Mouse (Mus musculus): Measurements from ENCODE around the gene Glud1. TPM values are rescaled to one million over a fixed set of nuclear protein-coding genes. Genes with fewer than 3 reads are reported as not detected.
A peak's percentile ranks its signal among the peaks of the same experiment; 100 is the strongest.
"Not testable (repeated sequence)": the region's sequence is repeated elsewhere in the genome, so short reads cannot be mapped to it uniquely, and the experiment has no call there.

Gene Glud1
- polyA plus RNA-seq, 1 experiment from 2014 or later = 134 TPM

DNA sequence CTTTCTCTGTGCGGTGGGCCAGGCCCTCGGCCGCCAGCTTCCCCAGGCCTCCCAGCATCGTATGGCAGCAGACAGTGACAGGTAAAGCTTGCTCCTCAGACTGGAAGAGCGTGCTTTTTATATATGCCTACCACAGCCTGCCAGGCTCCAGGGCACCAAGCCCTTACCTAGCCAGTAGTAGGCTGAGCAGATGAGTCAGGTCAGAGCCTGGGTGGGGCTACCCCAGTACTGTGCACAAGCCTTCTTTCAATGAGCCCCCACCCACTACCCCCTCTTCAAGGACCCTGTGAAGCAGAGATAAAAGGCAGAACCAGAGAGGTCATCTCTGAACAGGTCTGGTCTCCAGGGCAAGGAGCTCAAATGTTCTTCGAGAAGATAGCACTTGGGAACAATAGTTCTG is 44.8 kb downstream of the Glud1 start, which contains the start of gene Fam25c:
Fam25c (minus strand) TSS at position 133 of the 400 bp plus-strand sequence.
- no peaks in the 10 kb centered on the region for H3K4me1 ChIP-seq
- no peak within 1 kb of the TSS for H3K9ac ChIP-seq (replicated peaks)
- no peak within 1 kb of the TSS for H3K27ac ChIP-seq (replicated peaks)
- H3K9me3 ChIP-seq (replicated peaks) = no peaks in the 10 kb centered on the region
- 91% methylated on average over 6 of the region's 6 CpGs for WGBS
- no peaks in the 10 kb centered on the region for H3K27me3 ChIP-seq (replicated peaks)
- no peak for ATAC-seq (ENCODE audit: low FRiP score)
- H3K4me3 ChIP-seq (replicated peaks) = no peak within 1 kb of the TSS
- no peaks in the 10 kb centered on the region for H3K36me3 ChIP-seq
- no peak within 1 kb of the TSS for H3K4me2 ChIP-seq

DNA sequence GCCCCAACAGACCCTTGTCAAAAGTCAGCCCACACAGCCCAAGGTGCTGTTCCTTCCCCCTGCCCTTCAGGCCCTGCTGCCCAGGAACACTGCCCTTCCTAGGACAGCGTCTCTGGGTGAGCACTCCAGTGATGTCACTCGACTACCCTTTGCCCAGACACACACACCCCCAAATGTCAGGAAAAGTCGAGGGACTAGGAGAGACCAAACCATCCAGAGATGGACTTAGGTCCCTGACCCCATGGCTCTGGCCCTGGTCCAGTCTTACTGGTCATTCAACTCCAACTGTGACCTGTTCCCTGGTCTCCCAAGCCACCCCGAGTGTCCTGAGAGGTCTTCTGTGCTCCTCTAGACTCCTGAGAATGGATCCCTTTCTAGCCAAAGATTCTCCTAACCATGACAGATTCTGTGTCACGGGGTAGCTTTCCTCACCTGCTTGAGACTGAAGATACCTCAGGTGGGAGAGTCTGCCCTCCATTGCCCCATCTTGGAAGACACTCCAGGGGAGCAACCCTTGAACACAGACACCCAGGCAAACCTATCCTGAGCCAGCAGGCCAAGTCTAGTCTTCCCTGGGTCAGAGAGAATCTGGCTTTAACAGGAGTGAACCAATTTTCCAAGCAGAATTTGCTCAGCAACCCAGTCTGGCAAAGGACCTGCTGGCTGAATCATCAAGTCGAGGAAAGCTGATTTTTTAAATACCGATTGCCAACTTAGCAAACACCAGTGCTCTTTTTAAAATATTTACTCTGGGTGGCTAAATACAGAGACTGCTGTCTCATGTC is 47.3 kb downstream of the Glud1 start:
- no peak overlapping the region for H3K4me2 ChIP-seq
- H3K27me3 ChIP-seq (replicated peaks) = no peaks in the 10 kb centered on the region
- H3K9me3 ChIP-seq (replicated peaks) = no peaks in the 10 kb centered on the region
- no peak overlapping the region for H3K9ac ChIP-seq (replicated peaks)
- no peaks in the 10 kb centered on the region for H3K36me3 ChIP-seq
- no peak overlapping the region for H3K4me3 ChIP-seq (replicated peaks)
- H3K4me1 ChIP-seq = peaks cover under 1% of the 10 kb centered on the region; the same call in 1 of the 2 replicates
- H3K27ac ChIP-seq (replicated peaks) = no peak overlapping the region
- 81% methylated on average over 7 of the region's 7 CpGs for WGBS
- no peak for ATAC-seq (ENCODE audit: low FRiP score)

DNA sequence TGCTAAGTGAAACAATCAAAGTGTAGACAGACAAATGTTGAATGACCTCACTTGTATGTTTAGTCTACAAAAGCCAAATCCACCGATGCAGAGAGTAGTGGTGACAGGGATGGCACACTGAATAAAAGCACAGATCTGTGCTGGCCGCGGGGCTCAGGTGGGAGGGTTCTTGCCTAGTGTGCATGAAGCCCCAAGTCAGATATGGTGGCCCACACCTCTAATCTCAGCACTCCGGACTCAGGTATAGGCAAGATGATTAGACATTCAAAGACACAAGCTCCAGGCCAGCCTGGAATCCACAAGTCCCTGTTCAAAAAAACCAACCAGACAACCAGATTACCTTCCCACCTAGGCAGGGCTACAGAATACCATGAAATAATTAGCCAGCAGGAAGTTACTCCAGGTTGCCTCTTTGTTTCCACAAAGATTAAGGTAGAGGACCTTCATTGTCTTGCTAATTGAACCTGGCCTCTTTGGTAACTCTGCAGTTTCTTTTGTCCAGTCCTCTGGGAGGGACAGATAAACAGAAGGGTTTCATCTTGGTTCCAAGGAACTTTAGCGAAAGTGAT is 49.2 kb downstream of the Glud1 start:
- H3K4me3 ChIP-seq (replicated peaks) = no peak overlapping the region
- no peaks in the 10 kb centered on the region for H3K27me3 ChIP-seq (replicated peaks)
- no peak overlapping the region for H3K27ac ChIP-seq (replicated peaks)
- 62% methylated on average over 5 of the region's 5 CpGs for WGBS
- no peak overlapping the region for H3K4me2 ChIP-seq
- no peak overlapping the region for H3K9ac ChIP-seq (replicated peaks)
- H3K9me3 ChIP-seq (replicated peaks) = no peaks in the 10 kb centered on the region
- ATAC-seq (ENCODE audit: low FRiP score) = no peak
- no peaks in the 10 kb centered on the region for H3K36me3 ChIP-seq
- peaks cover 16% of the 10 kb centered on the region for H3K4me1 ChIP-seq

- Histone ChIP-seq H3K36me3 (no peaks in the 10 kb centered on the region), H3K4me1 (peaks cover 16% of the 10 kb centered on the region), H3K27ac (replicated peaks) (no peak overlapping the region), H3K4me2 (no peak overlapping the region), H3K9me3 (replicated peaks) (no peaks in the 10 kb centered on the region), H3K4me3 (replicated peaks) (no peak overlapping the region), H3K27me3 (replicated peaks) (no peaks in the 10 kb centered on the region), H3K9ac (replicated peaks) (no peak overlapping the region)
- WGBS = 55% methylated on average over 6 of the region's 6 CpGs
- ATAC-seq (ENCODE audit: low FRiP score) = no peak
Measured at GRCm38 (mm10) chr14:34360251-34360650, 49.7 kb downstream of the Glud1 start.

DNA sequence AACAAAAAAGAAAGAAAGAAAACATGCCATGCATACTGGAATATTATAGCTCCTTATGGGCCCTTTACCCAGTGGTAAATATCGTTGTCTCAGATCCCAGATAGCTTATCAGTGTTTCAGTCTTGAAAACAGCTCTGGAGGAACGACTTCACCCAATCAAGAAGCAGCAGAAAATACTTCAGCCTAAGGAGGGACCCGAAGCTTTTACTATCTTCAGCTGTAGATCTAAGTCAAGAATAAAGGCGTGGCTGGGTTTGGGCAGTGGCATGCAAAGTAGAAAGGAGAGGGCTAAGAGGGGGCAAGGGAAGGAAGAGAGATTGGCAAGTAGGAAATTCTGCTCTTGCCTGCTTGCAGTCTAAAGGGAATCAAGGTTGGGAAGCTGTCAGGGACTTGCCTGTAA is 51.6 kb downstream of the Glud1 start:
- no peaks in the 10 kb centered on the region for H3K36me3 ChIP-seq
- H3K9ac ChIP-seq (replicated peaks) = no peak overlapping the region
- no peak overlapping the region for H3K4me2 ChIP-seq
- no peak overlapping the region for H3K4me3 ChIP-seq (replicated peaks)
- no peaks in the 10 kb centered on the region for H3K9me3 ChIP-seq (replicated peaks)
- H3K27ac ChIP-seq (replicated peaks) = no peak overlapping the region
- peaks cover 16% of the 10 kb centered on the region for H3K4me1 ChIP-seq
- WGBS = 77% methylated on average over 4 of the region's 4 CpGs
- H3K27me3 ChIP-seq (replicated peaks) = no peaks in the 10 kb centered on the region
- no peak for ATAC-seq (ENCODE audit: low FRiP score)

- 36% methylated on average over 18 of the region's 18 CpGs for WGBS
- Histone ChIP-seq H3K27ac (replicated peaks) (no peak overlapping the region), H3K27me3 (replicated peaks) (no peaks in the 10 kb centered on the region), H3K4me1 (peaks cover 16% of the 10 kb centered on the region), H3K4me3 (replicated peaks) (peak overlapping the region; percentile 42), H3K9me3 (replicated peaks) (no peaks in the 10 kb centered on the region), H3K36me3 (no peaks in the 10 kb centered on the region), H3K9ac (replicated peaks) (peak overlapping the region; percentile 47; the same call in 1 of the 2 replicates), H3K4me2 (peak overlapping the region; percentile 94)
- ATAC-seq (ENCODE audit: low FRiP score) = peak; percentile 60
Measured at GRCm38 (mm10) chr14:34362726-34363445, 52.4 kb downstream of the Glud1 start.

DNA sequence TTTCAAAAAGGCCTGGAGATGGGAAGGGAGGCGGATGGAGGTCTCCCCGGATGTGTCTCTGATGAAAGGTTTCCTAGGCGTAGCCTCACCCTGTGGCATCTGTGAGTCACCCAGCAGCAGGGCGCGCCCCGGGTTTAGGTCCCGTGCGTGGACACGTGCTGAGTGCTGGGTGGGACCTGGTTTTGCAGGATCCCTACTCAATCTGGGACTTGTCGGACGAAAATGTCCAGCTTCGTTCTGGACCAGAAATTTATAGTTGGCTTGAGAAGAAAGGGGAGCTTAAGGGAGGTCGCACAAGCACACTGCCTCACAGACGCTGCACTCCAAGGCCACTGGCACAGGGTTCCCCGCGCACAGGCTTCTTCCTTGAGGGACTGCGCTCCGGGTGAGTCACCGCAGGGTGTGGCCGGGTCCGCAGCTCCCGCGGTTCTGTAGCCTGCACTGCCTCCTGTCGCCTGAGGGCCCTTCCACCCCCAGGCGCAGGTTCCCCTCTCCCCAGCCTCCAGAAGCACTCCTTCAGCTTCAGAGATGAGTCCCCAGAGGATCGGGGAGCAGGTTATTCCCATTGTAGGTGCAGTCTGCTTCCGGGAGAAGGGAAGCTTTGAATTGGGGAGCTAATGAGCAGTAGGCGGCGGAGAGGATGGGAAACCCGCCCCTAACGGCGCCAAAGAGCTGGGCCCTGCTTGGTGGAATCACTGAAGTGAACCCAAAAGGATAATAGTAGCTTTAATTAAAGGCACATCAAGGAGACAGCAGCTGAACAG is 53.1 kb downstream of the Glud1 start:
- Histone ChIP-seq H3K36me3 (no peaks in the 10 kb centered on the region), H3K27me3 (replicated peaks) (no peaks in the 10 kb centered on the region), H3K9ac (replicated peaks) (peak overlapping the region; percentile 47), H3K4me2 (peak overlapping the region; percentile 94), H3K27ac (replicated peaks) (peak overlapping the region; percentile 72), H3K4me3 (replicated peaks) (peak overlapping the region; percentile 42), H3K4me1 (peaks cover 16% of the 10 kb centered on the region), H3K9me3 (replicated peaks) (no peaks in the 10 kb centered on the region)
- 2% methylated on average over 32 of the region's 32 CpGs for WGBS
- peak; percentile 84 for ATAC-seq (ENCODE audit: low FRiP score)

- 75% methylated on average over 15 of the region's 15 CpGs for WGBS
- Histone ChIP-seq H3K4me2 (peak overlapping the region; percentile 94), H3K27ac (replicated peaks) (peak overlapping the region; percentile 72), H3K9ac (replicated peaks) (peak overlapping the region; percentile 47), H3K4me3 (replicated peaks) (peak overlapping the region; percentile 42), H3K4me1 (peaks cover 16% of the 10 kb centered on the region)
- not testable (repeated sequence) for ATAC-seq (ENCODE audit: low FRiP score); H3K27me3 ChIP-seq (replicated peaks); H3K9me3 ChIP-seq (replicated peaks); H3K36me3 ChIP-seq
Measured at GRCm38 (mm10) chr14:34364254-34365146, 54.0 kb downstream of the Glud1 start.

- Histone ChIP-seq H3K4me1 (peaks cover 16% of the 10 kb centered on the region), H3K9ac (replicated peaks) (no peak overlapping the region), H3K27ac (replicated peaks) (no peak overlapping the region), H3K27me3 (replicated peaks) (no peaks in the 10 kb centered on the region), H3K4me2 (no peak overlapping the region), H3K4me3 (replicated peaks) (no peak overlapping the region), H3K36me3 (no peaks in the 10 kb centered on the region), H3K9me3 (replicated peaks) (no peaks in the 10 kb centered on the region)
- no peak for ATAC-seq (ENCODE audit: low FRiP score)
- 95% methylated on average over 2 of the region's 2 CpGs for WGBS
Measured at GRCm38 (mm10) chr14:34365147-34365507, 54.6 kb downstream of the Glud1 start.

DNA sequence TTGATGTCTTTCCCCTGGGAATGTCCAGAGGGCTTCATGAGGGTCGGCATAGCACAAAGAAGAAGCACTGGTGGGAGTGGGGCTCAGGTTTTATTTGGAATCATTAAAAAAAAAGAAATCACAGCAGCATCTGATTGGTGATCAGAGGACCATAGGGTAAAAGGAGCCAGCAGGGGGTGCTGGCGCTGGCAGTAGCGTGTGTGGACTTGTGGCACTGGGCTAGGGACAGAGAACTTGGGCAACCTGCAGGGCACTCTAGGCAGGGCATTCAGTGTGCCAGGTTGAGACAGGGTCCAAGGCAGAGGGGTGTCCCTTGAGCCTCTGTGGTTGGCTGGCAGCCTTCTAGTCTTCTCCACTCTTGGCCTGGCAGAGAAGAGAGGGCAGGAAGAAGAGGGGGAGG is 59.7 kb downstream of the Glud1 start:
- H3K4me3 ChIP-seq (replicated peaks) = no peak overlapping the region
- ATAC-seq (ENCODE audit: low FRiP score) = no peak
- no peaks in the 10 kb centered on the region for H3K27me3 ChIP-seq (replicated peaks)
- no peaks in the 10 kb centered on the region for H3K9me3 ChIP-seq (replicated peaks)
- H3K36me3 ChIP-seq = no peaks in the 10 kb centered on the region
- WGBS = 63% methylated on average over 3 of the region's 3 CpGs
- H3K4me2 ChIP-seq = no peak overlapping the region
- peaks cover 14% of the 10 kb centered on the region for H3K4me1 ChIP-seq
- no peak overlapping the region for H3K9ac ChIP-seq (replicated peaks)
- H3K27ac ChIP-seq (replicated peaks) = no peak overlapping the region

GRCm38 (mm10) chr14:34370921-34371320 is 60.4 kb downstream of the Glud1 start:
- H3K27me3 ChIP-seq (replicated peaks) = no peaks in the 10 kb centered on the region
- no peak overlapping the region for H3K4me2 ChIP-seq
- no peak overlapping the region for H3K27ac ChIP-seq (replicated peaks)
- H3K36me3 ChIP-seq = no peaks in the 10 kb centered on the region
- H3K4me1 ChIP-seq = peaks cover 14% of the 10 kb centered on the region
- H3K9me3 ChIP-seq (replicated peaks) = no peaks in the 10 kb centered on the region
- WGBS = 96% methylated on average over 3 of the region's 3 CpGs
- ATAC-seq (ENCODE audit: low FRiP score) = no peak
- H3K4me3 ChIP-seq (replicated peaks) = no peak overlapping the region
- H3K9ac ChIP-seq (replicated peaks) = no peak overlapping the region

Measured in neural tube, embryonic 15.5 days (tissue).